Mouse (Mus musculus) liver, embryonic 16.5 days (tissue): ENCODE results near the gene Rgs3. TPM values are rescaled to one million over a fixed set of nuclear protein-coding genes. Genes with fewer than 3 reads are reported as not detected.

Experiments
- ATAC-seq: fragments of 200-750 bp; cut with Nextera tagmentation; 2 replicates; pipeline ENCODE4 v1.8.0; 2017; ENCODE audit warnings: low read depth, mild to moderate bottlenecking, moderate number of reproducible peaks, moderate library complexity
- H3K27ac ChIP-seq: fragments of 300-500 bp; sonication (generic); 2 replicates; pipeline ENCODE4 v1.5.1; 2014; ENCODE audit warnings: mild to moderate bottlenecking, low read length
- H3K27me3 ChIP-seq: fragments of 300-500 bp; sonication (generic); 2 replicates; pipeline ENCODE4 v1.6.1; 2014; ENCODE audit warnings: low read depth, low read length, mixed read lengths; ENCODE audit not compliant: control insufficient read depth, insufficient read depth
- H3K36me3 ChIP-seq: fragments of 300-500 bp; sonication (generic); 2 replicates; pipeline ENCODE4 v1.6.1; 2014; ENCODE audit warnings: mild to moderate bottlenecking; ENCODE audit not compliant: control insufficient read depth, insufficient read depth
- H3K4me1 ChIP-seq: fragments of 300-500 bp; sonication (generic); 2 replicates; pipeline ENCODE4 v1.6.1; 2014; ENCODE audit warnings: low read depth, low read length, mixed read lengths; ENCODE audit not compliant: control insufficient read depth
- H3K4me2 ChIP-seq: fragments of 300-500 bp; sonication (generic); 2 replicates; pipeline ENCODE4 v1.6.1; 2014; ENCODE audit warnings: low read depth, low read length, mixed read lengths
- H3K4me3 ChIP-seq: fragments of 300-500 bp; sonication (generic); 2 replicates; pipeline ENCODE4 v1.5.1; 2014; ENCODE audit warnings: low read depth, mild to moderate bottlenecking, low read length
- H3K9ac ChIP-seq: fragments of 300-500 bp; sonication (generic); 2 replicates; pipeline ENCODE4 v1.6.1; 2014; ENCODE audit warnings: low read depth, low read length
- H3K9me3 ChIP-seq: fragments of 300-500 bp; sonication (generic); replicated peaks from 2 replicates; pipeline ENCODE4 v1.6.1; 2016; ENCODE audit warnings: low read length; ENCODE audit not compliant: control insufficient read depth
- WGBS: fragments of 180-500 bp; shearing (Covaris S2); extraction: QIAGEN DNeasy Blood & Tissue Kit; methylation state at CpG from one replicate; pipeline ENCODE4 v1.1.7; 2014; ENCODE audit not compliant: insufficient replicate concordance; 5-methylcytosine and 5-hydroxymethylcytosine counted together
- polyA plus RNA-seq: library from polyadenylated mRNA; unstranded; fragments of >200 nt; fragmentation: Nextera tagmentation; extraction: Ambion mirVana; gene quantifications from 2 replicates; pipeline ENCODE4 v1.2.1, GENCODE M21; 2015

Gene Rgs3
- polyA plus RNA-seq: 5.5 and 7.0 TPM in 2 replicates

DNA sequence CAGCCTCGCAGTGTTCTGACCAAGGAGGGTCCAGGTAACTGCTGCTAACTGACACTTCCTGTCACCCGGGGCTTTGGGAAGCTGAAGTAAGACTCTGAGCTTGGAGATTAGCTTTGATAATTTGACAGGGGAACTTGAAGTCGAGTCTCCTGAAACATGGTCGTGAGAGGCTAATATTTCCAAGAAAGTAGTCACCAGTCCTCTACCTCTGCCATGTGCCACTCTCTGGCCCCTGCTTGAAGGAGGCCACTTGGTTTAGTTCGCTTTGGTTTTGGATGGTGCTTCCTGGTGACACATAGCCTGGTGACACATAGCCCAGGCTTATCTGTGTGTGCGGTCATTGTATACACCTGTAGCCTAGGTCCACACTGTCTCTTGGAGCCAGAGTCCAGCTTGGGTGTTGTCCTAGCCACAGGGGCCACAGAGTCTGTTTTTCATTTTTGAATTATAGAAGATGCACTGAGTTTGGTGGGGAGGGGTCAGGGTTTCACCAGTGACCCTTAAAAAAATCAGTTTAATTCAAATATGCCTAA lies at the start of gene Rgs3:
Gene Rgs3 (plus strand): TSS at position 51 of the 533 bp plus-strand sequence.
- no peaks in the 10 kb centered on the region for H3K36me3 ChIP-seq
- no peak within 1 kb of the TSS for H3K9ac ChIP-seq
- H3K27ac ChIP-seq: no peak within 1 kb of the TSS
- 23% methylated on average over 6 of the region's 6 CpGs for WGBS
- H3K4me1 ChIP-seq: no peaks in the 10 kb centered on the region
- no peak within 1 kb of the TSS for H3K4me2 ChIP-seq
- no peaks in the 10 kb centered on the region for H3K27me3 ChIP-seq
- ATAC-seq: no peak
- H3K9me3 ChIP-seq: no peaks in the 10 kb centered on the region
- no peak within 1 kb of the TSS for H3K4me3 ChIP-seq

DNA sequence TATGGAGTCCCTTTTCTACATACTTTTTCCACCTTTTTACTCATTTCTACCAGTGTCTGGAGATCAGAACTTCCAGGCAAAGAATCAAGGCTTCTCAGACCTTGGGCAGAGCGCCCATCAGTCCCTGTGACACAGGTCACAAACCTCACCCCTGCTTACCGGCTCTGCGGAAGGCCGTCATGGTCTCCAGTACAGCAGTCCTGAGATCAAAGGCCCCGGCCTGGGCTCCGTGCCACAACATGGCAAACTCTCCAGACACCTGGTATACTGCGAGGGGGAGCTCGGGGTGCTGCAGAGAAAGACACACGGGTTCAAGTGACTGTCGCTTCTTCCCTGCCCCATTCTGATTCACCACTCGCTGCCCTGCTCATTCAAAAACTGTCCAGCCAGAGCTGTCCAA lies 49.7 kb upstream of the Rgs3 start:
- no peak for ATAC-seq
- H3K9me3 ChIP-seq: no peaks in the 10 kb centered on the region
- peaks cover 45% of the 10 kb centered on the region for H3K4me1 ChIP-seq

DNA sequence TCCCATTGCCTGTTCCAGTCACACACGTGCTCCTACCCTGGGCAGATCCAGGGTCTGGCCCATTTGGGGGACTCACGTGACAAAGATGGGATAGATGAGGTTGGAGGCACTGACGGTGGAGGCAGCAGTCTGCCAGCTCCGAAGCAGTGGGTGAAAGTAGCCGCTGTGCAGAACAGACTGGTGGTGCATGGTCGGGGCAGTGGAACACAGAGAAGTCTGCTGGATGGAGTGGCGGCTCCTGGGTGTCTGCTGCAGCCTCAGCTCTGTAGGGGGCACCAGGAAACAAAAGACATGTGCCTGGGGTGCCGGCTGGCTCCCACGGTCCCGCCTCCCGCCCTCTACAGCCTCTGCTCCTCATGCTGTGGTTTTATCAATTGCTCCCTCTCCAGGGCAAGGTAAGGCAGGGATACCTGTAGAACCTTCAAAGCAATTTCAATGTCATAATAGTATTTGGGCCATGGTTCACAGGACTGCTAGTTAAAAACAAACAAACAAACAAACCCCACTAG lies 45.6 kb upstream of the Rgs3 start:
- H3K27ac ChIP-seq: peak overlapping the region; percentile 36
- peak overlapping the region; percentile 41 for H3K9ac ChIP-seq
- 56% methylated on average over 11 of the region's 11 CpGs for WGBS
- H3K4me1 ChIP-seq: peaks cover 56% of the 10 kb centered on the region
- ATAC-seq: no peak
- peak overlapping the region; percentile 55 for H3K4me3 ChIP-seq
- no peaks in the 10 kb centered on the region for H3K27me3 ChIP-seq
- no peaks in the 10 kb centered on the region for H3K9me3 ChIP-seq
- peak overlapping the region; percentile 87 for H3K4me2 ChIP-seq
- peaks cover 57% of the 10 kb centered on the region for H3K36me3 ChIP-seq

More for the DNA sequence above, 49.7 kb upstream of the Rgs3 start:
- H3K9ac ChIP-seq: no peak overlapping the region
- H3K27ac ChIP-seq: no peak overlapping the region
- H3K4me3 ChIP-seq: no peak overlapping the region
- H3K4me2 ChIP-seq: no peak overlapping the region
- no peaks in the 10 kb centered on the region for H3K27me3 ChIP-seq
- 88% methylated on average over 11 of the region's 11 CpGs for WGBS
- H3K36me3 ChIP-seq: peaks cover 73% of the 10 kb centered on the region

DNA sequence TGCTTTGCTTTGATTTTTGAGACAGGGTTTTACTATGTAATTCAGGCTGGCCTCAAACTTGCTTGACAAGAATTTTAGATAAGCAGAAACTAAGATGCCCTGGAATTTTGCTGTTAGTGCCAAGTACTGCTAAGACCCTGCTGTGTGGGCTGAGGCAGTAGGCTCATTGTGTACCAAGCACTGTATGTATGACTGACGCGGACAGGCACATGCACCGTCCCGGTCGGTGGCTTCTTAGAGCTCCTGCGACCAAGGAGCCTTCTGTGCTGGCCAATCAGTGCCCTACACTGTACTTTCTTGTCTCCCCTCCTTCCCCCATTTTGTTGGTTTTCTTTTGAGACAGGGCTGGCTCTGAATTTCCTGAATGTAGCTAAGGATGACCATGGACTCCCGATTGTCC lies 44.7 kb upstream of the Rgs3 start:
- peaks cover 48% of the 10 kb centered on the region for H3K36me3 ChIP-seq
- 66% methylated on average over 7 of the region's 7 CpGs for WGBS
- ATAC-seq: no peak
- peak overlapping the region; percentile 91 for H3K9ac ChIP-seq
- H3K4me2 ChIP-seq: peak overlapping the region; percentile 87
- H3K27me3 ChIP-seq: no peaks in the 10 kb centered on the region
- peak overlapping the region; percentile 98 for H3K27ac ChIP-seq
- H3K9me3 ChIP-seq: no peaks in the 10 kb centered on the region
- peaks cover 56% of the 10 kb centered on the region for H3K4me1 ChIP-seq
- peak overlapping the region; percentile 72 for H3K4me3 ChIP-seq

DNA sequence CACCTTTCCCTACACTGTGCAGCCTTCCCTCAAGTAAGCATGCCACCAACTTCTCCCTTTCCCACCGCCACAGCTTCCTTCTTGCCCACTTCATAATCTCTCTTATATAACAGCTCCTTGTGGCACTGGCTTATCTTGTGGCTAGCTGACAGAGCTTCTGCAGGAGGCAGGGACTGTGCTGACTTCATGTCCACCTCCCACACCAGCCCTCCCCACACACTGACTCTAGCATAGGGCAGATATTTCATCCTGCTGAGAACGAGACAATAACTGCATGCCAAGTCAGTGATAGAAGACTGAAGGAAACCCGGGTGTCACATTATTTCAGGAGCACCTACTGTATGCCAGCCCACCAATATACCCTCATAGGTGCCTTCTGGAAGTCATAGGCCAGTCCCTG lies 44.2 kb upstream of the Rgs3 start:
- peaks cover 43% of the 10 kb centered on the region for H3K36me3 ChIP-seq

DNA sequence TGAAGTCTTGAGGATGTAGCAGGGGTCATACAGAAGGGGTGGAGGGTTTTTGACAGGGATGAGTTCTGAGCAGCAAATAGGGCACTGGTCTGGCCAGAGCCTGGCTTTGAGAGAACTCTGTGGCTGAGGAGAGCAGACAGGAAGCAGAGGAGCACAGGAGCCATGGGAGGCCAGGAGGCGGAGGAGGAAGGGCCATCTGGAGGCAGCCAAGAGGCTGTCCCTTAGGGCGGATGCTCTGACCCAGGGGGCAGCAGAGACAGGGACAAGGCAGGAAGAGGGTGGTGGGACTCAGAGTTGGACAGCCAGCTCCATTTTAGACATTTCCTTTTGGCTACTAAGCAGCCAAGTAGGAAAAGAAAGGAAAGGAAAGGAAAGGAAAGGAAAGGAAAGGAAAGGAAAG lies 43.6 kb upstream of the Rgs3 start:
- H3K4me1 ChIP-seq: peaks cover 56% of the 10 kb centered on the region
- peak overlapping the region; percentile 98 for H3K27ac ChIP-seq
- peak overlapping the region; percentile 87 for H3K4me2 ChIP-seq
- H3K9ac ChIP-seq: peak overlapping the region; percentile 91
- H3K27me3 ChIP-seq: no peaks in the 10 kb centered on the region
- no peaks in the 10 kb centered on the region for H3K9me3 ChIP-seq
- 17% methylated on average over 2 of the region's 2 CpGs for WGBS
- H3K36me3 ChIP-seq: peaks cover 37% of the 10 kb centered on the region
- ATAC-seq: peak; percentile 12; the same call in 1 of the 2 replicates
- peak overlapping the region; percentile 72 for H3K4me3 ChIP-seq

More for the DNA sequence above, 44.2 kb upstream of the Rgs3 start:
- H3K27ac ChIP-seq: peak overlapping the region; percentile 98
- H3K9ac ChIP-seq: peak overlapping the region; percentile 91
- 0 out of 2 replicates have a peak, but pooled peaks have one; percentile 5 for ATAC-seq
- no peaks in the 10 kb centered on the region for H3K9me3 ChIP-seq
- H3K27me3 ChIP-seq: no peaks in the 10 kb centered on the region
- H3K4me2 ChIP-seq: peak overlapping the region; percentile 87
- H3K4me3 ChIP-seq: peak overlapping the region; percentile 72
- WGBS: 18% methylated on average over 3 of the region's 3 CpGs
- H3K4me1 ChIP-seq: peaks cover 56% of the 10 kb centered on the region

DNA sequence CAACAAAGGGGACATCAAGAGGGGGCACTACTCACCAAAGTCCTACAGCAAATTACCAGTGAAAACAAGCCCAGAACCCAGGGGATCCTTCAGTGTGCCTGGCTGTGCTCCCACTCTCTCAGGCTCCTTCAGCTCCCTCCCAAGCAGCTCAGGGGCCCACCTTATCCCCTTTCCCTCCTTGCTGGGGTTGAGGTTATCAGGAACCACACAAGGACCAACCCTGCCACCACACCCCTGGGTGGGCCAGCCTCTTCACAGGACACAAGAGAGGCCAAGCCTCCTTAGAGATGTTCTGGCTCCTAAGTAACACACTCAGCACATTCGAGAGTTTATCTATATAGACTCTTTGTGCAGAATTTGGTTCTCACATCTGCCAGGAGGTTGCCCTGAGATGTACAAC lies 43.1 kb upstream of the Rgs3 start:
- Histone ChIP-seq H3K9me3 (no peaks in the 10 kb centered on the region), H3K4me1 (peaks cover 53% of the 10 kb centered on the region), H3K36me3 (peaks cover 32% of the 10 kb centered on the region), H3K4me2 (peak overlapping the region; percentile 87), H3K9ac (peak overlapping the region; percentile 91), H3K27me3 (no peaks in the 10 kb centered on the region), H3K4me3 (peak overlapping the region; percentile 72), H3K27ac (peak overlapping the region; percentile 98)
- peak; percentile 89 for ATAC-seq
- WGBS: 6% methylated on average over 1 of the region's 1 CpGs

DNA sequence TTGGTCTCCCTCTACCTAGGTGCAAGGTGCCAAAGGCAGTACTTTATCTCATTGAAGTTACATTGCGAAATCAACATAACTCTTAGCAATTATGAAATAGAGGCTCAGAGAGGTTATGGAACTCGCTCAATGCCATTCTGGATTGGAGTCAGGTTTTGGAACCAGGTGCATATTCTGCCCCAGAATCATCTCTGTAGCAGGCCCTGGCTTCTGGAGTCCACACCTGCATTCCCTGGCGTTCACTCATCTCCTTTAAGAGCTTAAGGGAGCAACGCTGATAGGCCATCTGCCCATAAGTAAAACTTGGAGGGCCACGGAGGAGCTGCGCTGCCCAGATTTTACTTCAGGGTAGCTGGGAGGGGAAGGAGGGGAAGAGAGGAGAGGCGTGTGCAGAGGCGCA lies 42.6 kb upstream of the Rgs3 start:
- Histone ChIP-seq H3K4me3 (peak overlapping the region; percentile 72), H3K36me3 (peaks cover 27% of the 10 kb centered on the region), H3K4me1 (peaks cover 50% of the 10 kb centered on the region), H3K9me3 (no peaks in the 10 kb centered on the region), H3K4me2 (peak overlapping the region; percentile 87), H3K9ac (peak overlapping the region; percentile 91), H3K27me3 (no peaks in the 10 kb centered on the region), H3K27ac (peak overlapping the region; percentile 98)
- WGBS: 29% methylated on average over 8 of the region's 8 CpGs
- ATAC-seq: peak; percentile 17
